Mouse (Mus musculus) kidney, postnatal 0 days (tissue): Measurements from ENCODE around the gene Abhd14a. TPM values are rescaled to one million over a fixed set of nuclear protein-coding genes. Genes with fewer than 3 reads are reported as not detected.
A peak's percentile ranks its signal among the peaks of the same experiment; 100 is the strongest.

Experiments
- ATAC-seq: fragments of 200-750 bp; cut with Nextera tagmentation; replicated peaks from 2 replicates; pipeline ENCODE4 v1.8.0; 2017; ENCODE audit warnings: low read depth, moderate number of reproducible peaks, moderate TSS enrichment, moderate library complexity; ENCODE audit not compliant: low FRiP score
- DNase-seq: peaks from one replicate; pipeline ENCODE4 v3.0.0-alpha.2; 2016; ENCODE audit warnings: low spot score
- H3K27ac ChIP-seq: fragments of 300-500 bp; sonication (generic); 2 replicates; pipeline ENCODE4 v1.5.1; 2014; ENCODE audit warnings: mild to moderate bottlenecking
- H3K27me3 ChIP-seq: fragments of 300-500 bp; sonication (generic); 2 replicates; pipeline ENCODE4 v1.6.1; 2014; ENCODE audit warnings: low read length, mixed read lengths; ENCODE audit not compliant: insufficient read depth
- H3K36me3 ChIP-seq: fragments of 300-500 bp; sonication (generic); 2 replicates; pipeline ENCODE4 v1.6.1; 2014; ENCODE audit warnings: low read length, mixed read lengths; ENCODE audit not compliant: insufficient read depth
- H3K4me1 ChIP-seq: fragments of 300-500 bp; sonication (generic); replicated peaks from 2 replicates; pipeline ENCODE4 v1.6.1; 2014; ENCODE audit warnings: antibody characterized with exemption, low read length, mixed read lengths; ENCODE audit not compliant: insufficient read depth
- H3K4me2 ChIP-seq: fragments of 300-500 bp; sonication (generic); 2 replicates; pipeline ENCODE4 v1.6.1; 2014; ENCODE audit warnings: mild to moderate bottlenecking, low read length, moderate library complexity, mixed read lengths
- H3K4me3 ChIP-seq: fragments of 300-500 bp; sonication (generic); replicated peaks from 2 replicates; pipeline ENCODE4 v1.5.1; 2014; ENCODE audit warnings: low read depth, low read length
- H3K9ac ChIP-seq: fragments of 300-500 bp; sonication (generic); 2 replicates; pipeline ENCODE4 v1.6.1; 2014; ENCODE audit warnings: low read depth, low read length
- H3K9me3 ChIP-seq: fragments of 300-500 bp; sonication (generic); replicated peaks from 2 replicates; pipeline ENCODE4 v1.6.1; 2016; ENCODE audit warnings: low read length, inconsistent platforms, mixed read lengths
- CTCF ChIP-seq: IDR thresholded peaks from 2 replicates; pipeline ENCODE4 v1.5.1; 2016; ENCODE audit warnings: antibody characterized with exemption, low read depth, mild to moderate bottlenecking, moderate library complexity
- WGBS: fragments of 180-500 bp; shearing (Covaris S2); extraction: QIAGEN DNeasy Blood & Tissue Kit; methylation state at CpG from one replicate; pipeline ENCODE4 v1.1.7; 2014; 5-methylcytosine and 5-hydroxymethylcytosine counted together
- polyA plus RNA-seq: library from polyadenylated mRNA; unstranded; fragments of >200 nt; fragmentation: Nextera tagmentation; extraction: Ambion mirVana; gene quantifications from 2 replicates; pipeline ENCODE4 v1.2.1, GENCODE M21; 2015

Abhd14a gene
- polyA plus RNA-seq, 1 experiment from 2014 or later: 57.0 TPM

GRCm38 (mm10) chr9:106399808-106400207 lies 47.7 kb downstream of the Abhd14a start:
- WGBS: 84% methylated on average over 3 of the region's 3 CpGs
- H3K27me3 ChIP-seq: no peaks in the 10 kb centered on the region
- H3K4me2 ChIP-seq: no peak overlapping the region
- ATAC-seq (no peak), DNase-seq (no peak)
- H3K36me3 ChIP-seq: no peaks in the 10 kb centered on the region
- no peak overlapping the region for H3K27ac ChIP-seq
- H3K4me1 ChIP-seq: 0 out of 2 replicates have a peak, but pooled peaks cover under 1% of the 10 kb centered on the region
- TF ChIP-seq CTCF: no peak
- no peaks in the 10 kb centered on the region for H3K9me3 ChIP-seq
- no peak overlapping the region for H3K4me3 ChIP-seq
- H3K9ac ChIP-seq: no peak overlapping the region

GRCm38 (mm10) chr9:106398667-106399311 lies 48.7 kb downstream of the Abhd14a start:
- ATAC-seq: no peak

GRCm38 (mm10) chr9:106397733-106398132 lies 49.7 kb downstream of the Abhd14a start:
- no peak overlapping the region for H3K4me2 ChIP-seq
- no peaks in the 10 kb centered on the region for H3K36me3 ChIP-seq
- H3K27ac ChIP-seq: no peak overlapping the region
- DNase-seq: no peak
- TF ChIP-seq CTCF: no peak
- ATAC-seq: no peak
- WGBS: 85% methylated on average over 4 of the region's 4 CpGs
- H3K9me3 ChIP-seq: no peaks in the 10 kb centered on the region
- no peaks in the 10 kb centered on the region for H3K4me1 ChIP-seq
- H3K27me3 ChIP-seq: no peaks in the 10 kb centered on the region
- no peak overlapping the region for H3K9ac ChIP-seq
- no peak overlapping the region for H3K4me3 ChIP-seq

More at GRCm38 (mm10) chr9:106398667-106399311, 48.7 kb downstream of the Abhd14a start:
- Histone ChIP-seq H3K36me3 (no peaks in the 10 kb centered on the region), H3K4me1 (no peaks in the 10 kb centered on the region), H3K27ac (no peak overlapping the region), H3K9me3 (no peaks in the 10 kb centered on the region), H3K4me3 (no peak overlapping the region), H3K27me3 (no peaks in the 10 kb centered on the region), H3K9ac (no peak overlapping the region), H3K4me2 (no peak overlapping the region)
- no peak for DNase-seq
- TF ChIP-seq CTCF: no peak
- 72% methylated on average over 9 of the region's 9 CpGs for WGBS

- H3K9ac ChIP-seq: no peak overlapping the region
- DNase-seq (peak; percentile 87), ATAC-seq (peak; percentile 62; the same call in 1 of the 2 replicates)
- no peak overlapping the region for H3K4me2 ChIP-seq
- H3K9me3 ChIP-seq: no peaks in the 10 kb centered on the region
- TF ChIP-seq CTCF: peak; percentile 64
- H3K36me3 ChIP-seq: no peaks in the 10 kb centered on the region
- H3K4me3 ChIP-seq: no peak overlapping the region
- WGBS: 53% methylated on average over 11 of the region's 11 CpGs
- no peaks in the 10 kb centered on the region for H3K27me3 ChIP-seq
- H3K27ac ChIP-seq: no peak overlapping the region
- H3K4me1 ChIP-seq: no peaks in the 10 kb centered on the region
These were observed 52.6 kb downstream of the Abhd14a start for GRCm38 (mm10) chr9:106394649-106395602.

GRCm38 (mm10) chr9:106393548-106393947 lies 53.9 kb downstream of the Abhd14a start:
- no peak overlapping the region for H3K4me2 ChIP-seq
- no peak for TF ChIP-seq CTCF
- H3K9ac ChIP-seq: no peak overlapping the region
- no peak overlapping the region for H3K27ac ChIP-seq
- H3K27me3 ChIP-seq: no peaks in the 10 kb centered on the region
- no peak for DNase-seq
- no peak for ATAC-seq
- no peaks in the 10 kb centered on the region for H3K36me3 ChIP-seq
- no peak overlapping the region for H3K4me3 ChIP-seq
- no peaks in the 10 kb centered on the region for H3K4me1 ChIP-seq
- no peaks in the 10 kb centered on the region for H3K9me3 ChIP-seq
- WGBS: 77% methylated on average over 8 of the region's 8 CpGs

- no peaks in the 10 kb centered on the region for H3K9me3 ChIP-seq
- no peaks in the 10 kb centered on the region for H3K36me3 ChIP-seq
- no peak overlapping the region for H3K4me3 ChIP-seq
- no peaks in the 10 kb centered on the region for H3K4me1 ChIP-seq
- no peaks in the 10 kb centered on the region for H3K27me3 ChIP-seq
- 0 out of 2 replicates have a peak, but pooled peaks have one; percentile 16 for ATAC-seq
- H3K4me2 ChIP-seq: no peak overlapping the region
- 64% methylated on average over 11 of the region's 11 CpGs for WGBS
- TF ChIP-seq CTCF: no peak
- no peak overlapping the region for H3K27ac ChIP-seq
- no peak overlapping the region for H3K9ac ChIP-seq
- no peak for DNase-seq
These were observed 54.5 kb downstream of the Abhd14a start for GRCm38 (mm10) chr9:106392828-106393527.

Other genes starting within 250 kb of the Abhd14a start
- 33.2 and 35.5 TPM in 2 replicates for gene Ppm1m, start 247.9 kb downstream of the Abhd14a start, polyA plus RNA-seq
- 44.0 and 51.1 TPM in 2 replicates for gene Twf2, start 244.6 kb downstream of the Abhd14a start, polyA plus RNA-seq
- 0.06 and 0.07 TPM in 2 replicates for gene Tlr9, start 225.1 kb downstream of the Abhd14a start, polyA plus RNA-seq
- 142 and 152 TPM in 2 replicates for gene Alas1, start 199.0 kb downstream of the Abhd14a start, polyA plus RNA-seq
- gene Poc1a, start 166.6 kb downstream of the Abhd14a start, polyA plus RNA-seq: 13.1 and 14.5 TPM in 2 replicates
- gene Dusp7, start 79.0 kb downstream of the Abhd14a start, polyA plus RNA-seq: 15.1 and 15.8 TPM in 2 replicates
- gene Rpl29, start 18.2 kb downstream of the Abhd14a start, polyA plus RNA-seq: 1,104 and 1,207 TPM in 2 replicates
- gene Acy1, start 9.4 kb downstream of the Abhd14a start, polyA plus RNA-seq: 62.9 and 67.0 TPM in 2 replicates
- gene Abhd14b, start 219 bp downstream of the Abhd14a start, polyA plus RNA-seq: 72.8 and 75.2 TPM in 2 replicates
- 78.6 and 79.7 TPM in 2 replicates for gene Pcbp4, start 5.6 kb upstream of the Abhd14a start, polyA plus RNA-seq
- gene Gpr62, start 18.3 kb upstream of the Abhd14a start, polyA plus RNA-seq: 0.52 and 0.91 TPM in 2 replicates
- 35.6 and 40.0 TPM in 2 replicates for gene Rrp9, start 28.3 kb upstream of the Abhd14a start, polyA plus RNA-seq
- gene Parp3, start 29.3 kb upstream of the Abhd14a start, polyA plus RNA-seq: 5.8 and 6.4 TPM in 2 replicates
- gene Iqcf1, start 52.3 kb upstream of the Abhd14a start, polyA plus RNA-seq: not detected in 2 replicates
- gene Iqcf5, start 66.9 kb upstream of the Abhd14a start, polyA plus RNA-seq: not detected in 2 replicates
- gene Iqcf3, start 114.0 kb upstream of the Abhd14a start, polyA plus RNA-seq: not detected in 2 replicates
- not detected in 2 replicates for gene Iqcf4, start 123.3 kb upstream of the Abhd14a start, polyA plus RNA-seq
- gene Iqcf6, start 178.9 kb upstream of the Abhd14a start, polyA plus RNA-seq: not detected in 2 replicates
- gene Grm2, start 208.4 kb upstream of the Abhd14a start, polyA plus RNA-seq: not detected in 2 replicates
- gene Tex264, start 238.2 kb upstream of the Abhd14a start, polyA plus RNA-seq: 100 and 104 TPM in 2 replicates